Mouse (Mus musculus): ENCODE data around the gene Rgl1.

Gene Rgl1

DNA sequence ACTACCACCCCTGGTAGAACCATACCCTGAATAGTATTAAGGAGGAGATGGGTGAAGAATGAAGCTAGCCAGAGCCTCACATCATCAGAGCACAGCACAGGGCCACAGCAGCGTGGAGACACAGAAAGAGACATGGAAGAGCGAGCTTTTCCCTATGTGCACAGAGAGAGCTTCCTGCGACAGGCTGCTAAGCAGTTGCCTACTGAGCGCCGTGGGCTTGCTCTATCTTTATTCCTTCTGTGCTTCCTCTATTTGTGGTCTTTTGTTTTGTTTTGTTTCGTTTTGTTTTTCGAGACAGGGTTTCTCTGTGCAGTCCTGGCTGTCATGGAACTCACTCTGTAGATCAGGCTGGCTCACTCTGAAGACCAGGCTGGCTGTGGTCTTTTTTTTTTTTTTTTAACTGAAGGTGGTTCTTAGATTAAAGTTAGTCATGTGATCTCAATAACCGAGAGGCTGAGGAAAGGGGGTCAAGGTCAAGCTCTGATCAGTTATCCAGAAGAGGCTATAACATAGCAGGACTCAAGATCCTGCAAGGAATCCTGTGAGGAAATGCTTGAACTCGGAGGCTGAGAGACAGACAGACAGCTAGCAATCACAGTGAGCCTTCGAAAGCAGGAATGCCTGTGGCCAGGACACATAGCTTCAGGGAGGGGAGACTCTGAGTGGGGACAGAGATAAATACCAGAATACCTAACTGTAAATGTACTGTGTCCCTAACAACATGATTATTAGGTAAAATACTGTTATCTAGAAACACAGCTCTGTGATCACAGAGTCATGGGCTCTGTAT, 150.0 kb downstream of the Rgl1 start:
- no peak for DNase-seq (ENCODE audit: low spot score in 2 of 2)

DNA sequence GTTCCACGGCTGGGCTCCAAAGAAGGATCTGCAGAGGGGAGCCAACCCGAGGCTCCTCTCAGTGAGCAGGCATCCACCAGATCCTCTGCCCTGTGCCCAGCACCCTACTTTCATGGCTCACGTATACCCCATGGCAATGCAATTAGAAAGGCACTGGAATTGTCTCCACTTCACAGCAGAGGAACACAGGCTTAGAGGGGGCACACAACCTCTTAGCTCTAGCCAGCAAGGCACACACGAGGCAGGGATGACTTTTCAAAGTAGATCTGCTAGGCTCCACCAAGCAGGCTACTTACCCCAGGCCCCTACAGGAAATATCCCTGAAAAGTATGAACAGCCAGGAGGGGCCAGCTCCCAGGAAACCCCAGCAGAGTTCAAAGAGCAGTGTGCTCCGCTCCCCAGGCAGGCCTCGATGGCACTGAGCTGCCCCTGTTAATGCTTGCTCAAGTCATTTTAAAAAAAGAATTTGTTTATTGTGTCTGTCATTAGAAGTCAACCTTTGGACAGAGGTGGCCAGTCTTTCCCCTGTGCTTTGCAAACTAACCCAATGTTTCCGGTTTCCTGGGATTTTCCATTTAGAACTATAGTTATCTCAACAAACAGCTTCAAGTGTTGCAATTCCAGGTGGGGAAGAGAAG, 151.3 kb downstream of the Rgl1 start:
- DNase-seq (ENCODE audit: low spot score in 2 of 2) = no peak

DNA sequence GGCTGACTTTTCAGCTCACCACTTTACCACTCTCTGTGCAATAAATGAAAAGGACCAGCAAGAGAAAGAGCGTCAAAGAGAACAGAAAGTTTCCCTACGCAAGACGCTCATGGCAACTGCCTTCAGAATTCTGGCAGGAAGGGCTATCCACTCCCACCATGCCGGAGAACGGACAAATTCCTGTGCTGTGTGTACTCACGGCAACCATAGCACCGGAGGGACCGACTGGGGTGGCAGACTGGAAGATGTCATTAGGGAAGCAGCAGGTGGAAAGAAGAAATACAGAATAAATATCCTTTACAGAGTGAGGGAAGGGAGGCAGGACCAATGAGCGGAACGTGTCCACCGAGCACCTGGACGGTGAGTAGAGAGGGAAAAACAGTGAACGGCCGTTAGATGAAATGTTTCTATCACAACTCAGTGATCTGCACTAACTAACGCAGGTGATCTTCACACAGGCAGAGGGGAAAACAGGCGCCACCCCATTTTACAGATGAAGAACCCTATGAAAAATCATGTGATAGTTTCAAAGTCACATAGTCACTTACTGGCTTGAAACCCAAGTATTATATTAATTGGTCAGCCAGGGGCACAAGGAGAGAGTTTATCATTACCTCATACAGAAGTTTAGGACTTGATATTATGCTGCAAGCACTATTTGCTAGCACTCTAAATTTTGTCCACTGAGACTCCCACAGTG, 152.8 kb downstream of the Rgl1 start:
- DNase-seq (ENCODE audit: low spot score in 2 of 2) = no peak

DNA sequence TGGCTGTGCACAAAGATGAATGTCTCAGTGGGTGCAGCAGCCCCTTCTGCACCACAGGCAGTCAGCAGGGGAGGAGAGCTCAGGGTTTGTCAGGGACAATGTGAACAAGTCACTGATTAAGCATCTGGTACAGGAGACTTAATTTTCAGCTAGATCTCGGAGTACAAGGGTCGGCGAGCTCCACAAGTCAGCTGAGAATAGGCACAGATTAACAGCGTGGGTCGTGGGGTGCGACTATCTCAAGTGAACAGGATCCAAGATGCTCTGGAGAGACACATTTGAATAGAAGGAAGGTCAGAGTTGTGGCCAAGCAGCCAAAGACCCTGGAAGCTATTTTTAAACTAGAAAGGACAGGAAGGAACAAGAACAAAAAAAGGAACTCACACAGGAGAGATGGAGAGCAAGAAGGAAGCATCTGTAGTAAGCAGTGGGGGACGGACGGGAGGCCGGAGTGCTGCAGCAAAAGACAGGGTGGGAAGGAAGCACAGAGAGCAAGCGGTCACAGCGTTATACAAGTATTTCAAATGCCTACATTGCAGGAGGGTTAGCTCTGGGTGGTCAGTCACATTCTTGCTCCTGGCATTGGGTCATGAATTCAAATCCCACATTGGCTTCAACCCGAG, 153.5 kb downstream of the Rgl1 start:
- DNase-seq (ENCODE audit: low spot score in 2 of 2) = no peak

DNA sequence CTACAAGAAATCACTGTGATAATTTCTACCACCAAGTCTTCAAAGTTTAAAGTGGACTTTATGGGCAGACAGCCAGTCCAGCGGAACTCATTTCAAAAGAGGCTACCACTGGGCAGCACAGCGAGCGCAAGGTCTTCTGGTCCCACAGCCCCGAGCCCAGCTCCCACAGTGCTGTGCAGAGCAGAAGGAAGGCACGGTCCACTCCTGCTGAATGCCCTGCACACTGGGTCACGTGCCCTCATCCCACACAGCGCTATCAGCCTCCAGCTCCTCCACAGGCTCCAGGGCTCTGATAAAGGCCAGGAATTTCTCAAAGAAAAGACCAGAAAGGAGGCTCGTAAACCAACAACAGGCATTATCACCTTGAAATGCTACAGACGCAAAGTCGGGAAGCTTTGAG, 156.6 kb downstream of the Rgl1 start:
- no peak for DNase-seq (ENCODE audit: low spot score in 2 of 2)

DNA sequence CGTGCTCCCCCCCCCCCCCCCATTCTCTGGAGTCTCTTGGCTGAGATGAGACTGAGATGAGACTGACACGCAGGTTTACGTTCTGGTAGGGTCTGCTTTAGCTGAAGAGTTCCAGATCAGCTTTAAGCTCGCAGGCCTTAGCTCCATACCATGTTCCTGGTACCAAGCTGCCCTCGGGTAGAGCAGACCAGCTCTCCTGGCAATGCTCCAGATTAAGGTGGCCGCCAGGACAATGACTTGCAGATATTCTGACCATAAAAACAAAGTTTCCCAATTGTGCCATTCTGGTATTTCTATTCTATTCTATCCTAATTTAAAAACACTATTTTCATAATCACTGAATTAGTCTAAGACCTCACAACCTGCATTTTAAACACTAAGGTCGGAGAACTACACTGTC, 157.1 kb downstream of the Rgl1 start:
- no peak for DNase-seq (ENCODE audit: low spot score in 2 of 2)

DNA sequence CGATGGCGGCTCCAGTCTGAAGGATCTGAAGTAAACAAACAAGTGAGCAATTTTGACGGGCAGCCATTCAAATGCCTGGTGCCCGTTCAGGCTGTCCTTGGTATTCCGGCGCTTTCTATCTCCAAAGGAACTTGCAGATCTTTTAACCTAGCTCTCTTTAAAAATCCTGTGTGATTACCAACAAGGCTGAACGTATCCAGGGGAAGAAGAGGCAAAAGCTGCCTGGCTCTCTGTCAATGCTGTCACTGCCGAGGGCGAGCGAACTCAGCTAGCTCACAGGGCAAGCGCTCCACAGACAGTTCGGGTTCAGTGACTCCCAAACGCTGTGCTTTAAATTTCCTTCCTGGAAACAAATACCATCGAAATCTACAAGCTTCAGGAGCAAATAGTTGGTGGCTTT, 158.4 kb downstream of the Rgl1 start:
- DNase-seq (ENCODE audit: low spot score in 2 of 2) = no peak

DNA sequence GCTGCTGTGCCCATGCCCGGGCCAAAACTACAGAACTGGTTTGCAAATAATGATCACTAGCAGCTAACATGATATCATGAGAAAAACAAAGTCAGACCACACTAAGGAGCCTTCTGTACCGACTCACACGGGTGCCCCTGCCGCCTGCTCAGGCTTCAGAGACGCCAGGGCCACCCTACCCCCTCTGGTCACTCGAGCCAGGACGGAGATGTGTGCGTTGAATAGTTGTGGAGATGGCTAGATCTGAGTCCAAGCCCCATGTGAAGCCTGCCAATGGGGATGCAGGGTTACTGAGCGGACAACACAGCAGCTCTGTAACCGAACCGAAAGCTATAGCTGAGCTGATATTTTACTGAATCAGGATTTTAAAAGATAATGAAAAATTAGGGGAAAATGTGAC, 159.4 kb downstream of the Rgl1 start:
- no peak for DNase-seq (ENCODE audit: low spot score in 2 of 2)

DNA sequence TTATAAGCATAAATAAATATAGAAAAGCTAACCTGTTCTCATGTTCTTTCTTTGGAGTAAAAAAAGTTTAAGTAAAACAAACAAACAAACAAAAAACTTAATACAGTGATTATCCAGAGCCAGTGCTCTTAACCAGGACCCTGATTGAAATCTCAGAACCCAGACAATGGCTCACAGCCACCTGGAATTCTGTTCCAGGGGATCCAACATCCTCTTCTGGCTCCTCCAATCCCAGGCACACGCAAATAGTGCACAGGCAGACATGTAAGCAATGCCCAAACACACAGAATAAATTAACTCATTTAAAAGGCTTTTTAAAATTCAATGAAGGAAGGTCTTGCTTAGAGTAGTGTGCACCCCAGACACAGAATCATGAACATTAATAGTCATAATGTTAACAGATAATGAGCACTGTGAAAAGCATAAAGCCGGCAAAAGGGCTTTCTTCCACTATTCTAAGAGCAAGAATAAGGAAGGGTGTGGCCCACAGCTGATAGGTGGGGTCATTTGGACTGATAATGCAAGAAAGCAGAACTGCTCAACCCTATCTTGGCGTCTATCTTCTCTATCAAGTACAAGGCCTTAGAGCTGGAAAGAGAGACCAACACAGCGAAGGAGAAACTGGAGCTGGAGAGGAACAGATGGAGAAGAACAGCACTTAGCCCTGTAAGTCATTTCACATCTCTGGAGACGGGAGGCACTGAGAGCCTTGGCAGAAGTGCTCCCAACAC, 160.1 kb downstream of the Rgl1 start:
- no peak for DNase-seq (ENCODE audit: low spot score in 2 of 2)

DNA sequence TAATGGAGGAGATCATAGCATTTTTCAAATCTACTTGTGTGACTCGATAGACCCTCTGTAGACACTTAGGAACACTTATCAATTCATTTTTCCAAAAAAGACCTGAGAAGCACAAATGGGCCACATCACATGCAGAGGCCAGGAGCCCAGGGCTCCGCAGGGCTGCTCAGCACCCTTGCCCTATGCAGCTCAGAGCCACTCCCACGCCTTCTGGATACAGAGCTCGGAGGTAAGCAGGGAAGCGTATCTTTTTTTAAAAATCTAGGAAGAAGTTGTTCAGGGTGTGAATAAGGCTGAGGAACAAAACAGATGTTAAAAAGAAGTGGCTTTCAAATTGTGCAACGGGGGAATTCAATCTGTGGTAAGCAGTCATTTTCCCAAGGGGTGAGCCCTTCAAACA, 162.0 kb downstream of the Rgl1 start:
- DNase-seq (ENCODE audit: low spot score in 2 of 2) = no peak

DNA sequence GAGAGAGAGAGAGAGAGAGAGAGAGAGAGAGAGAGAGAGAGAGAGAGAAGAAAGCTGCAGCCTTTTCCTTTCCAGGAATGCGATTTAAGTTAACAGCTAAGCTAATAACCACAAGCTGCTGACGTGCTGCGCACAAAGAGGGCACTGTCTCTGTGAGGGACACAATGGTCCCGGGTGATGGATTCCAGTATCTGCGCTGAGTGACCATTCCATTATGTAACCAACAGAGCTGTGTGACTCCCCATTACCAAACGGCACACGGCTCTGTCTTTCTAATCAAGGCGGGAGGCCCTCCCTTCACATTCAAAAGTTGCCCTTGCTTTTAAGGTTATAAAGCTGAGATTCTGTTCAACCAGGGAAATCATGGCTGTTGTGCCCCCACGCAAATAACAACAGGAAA, 162.5 kb downstream of the Rgl1 start:
- no peak for DNase-seq (ENCODE audit: low spot score in 2 of 2)

DNA sequence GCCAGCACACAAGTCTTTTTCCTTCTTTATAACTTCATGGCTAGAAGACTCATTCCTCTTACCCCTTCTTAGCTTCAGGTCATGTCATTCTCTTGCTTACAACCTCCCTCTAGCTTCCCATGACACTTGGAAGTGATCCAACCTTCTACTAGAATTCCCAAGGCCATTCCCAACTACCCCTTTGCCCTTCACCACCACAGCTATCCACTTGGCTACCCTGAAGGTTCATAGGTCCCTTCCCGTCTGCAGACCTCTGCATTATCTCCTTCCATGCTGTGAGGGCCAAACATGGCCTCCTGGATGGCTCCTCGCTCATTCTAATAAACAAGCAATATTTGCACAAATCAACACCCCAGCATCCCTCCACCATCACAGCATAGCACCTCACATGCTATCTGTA, 165.7 kb downstream of the Rgl1 start:
- DNase-seq (ENCODE audit: low spot score in 2 of 2) = no peak

DNA sequence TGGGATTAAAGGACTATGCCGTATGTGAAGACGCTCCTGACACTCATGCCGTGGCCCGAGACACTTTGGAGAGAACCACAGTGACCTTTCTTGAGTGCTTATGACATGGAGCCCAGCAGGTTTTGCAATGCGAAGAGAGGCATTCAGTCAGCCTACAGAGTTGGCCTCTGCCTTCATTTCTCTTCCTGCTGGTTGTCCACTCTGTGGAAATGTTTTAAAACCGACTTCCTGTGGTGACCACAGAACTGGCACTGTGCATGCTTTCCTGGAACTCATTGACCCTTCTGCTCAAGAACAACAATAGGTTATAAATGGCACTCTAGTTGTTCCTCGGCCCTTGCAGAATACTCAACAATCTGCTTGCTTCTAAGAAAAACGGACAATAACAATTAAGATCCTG, 166.8 kb downstream of the Rgl1 start:
- no peak for DNase-seq (ENCODE audit: low spot score in 2 of 2)

DNA sequence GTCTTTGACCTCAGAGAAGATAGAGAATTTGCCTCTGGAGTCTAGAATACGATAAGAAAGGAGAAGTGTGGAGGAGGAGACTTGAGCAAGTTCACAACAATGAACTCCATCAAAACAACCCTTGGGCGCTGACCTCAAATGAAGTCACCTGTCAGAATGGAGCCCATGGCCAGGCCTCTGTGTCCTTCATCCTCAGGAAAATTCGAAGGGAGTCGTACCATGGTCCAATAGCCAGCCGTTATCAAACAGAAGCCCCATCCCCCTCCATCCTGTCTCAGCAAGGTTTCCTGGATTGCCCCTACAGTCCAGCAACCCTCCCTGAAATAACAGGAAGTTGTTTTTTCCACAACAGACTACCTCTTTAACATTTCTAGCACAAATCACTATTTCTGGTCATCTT, 171.5 kb downstream of the Rgl1 start:
- DNase-seq (ENCODE audit: low spot score in 2 of 2) = no peak

DNA sequence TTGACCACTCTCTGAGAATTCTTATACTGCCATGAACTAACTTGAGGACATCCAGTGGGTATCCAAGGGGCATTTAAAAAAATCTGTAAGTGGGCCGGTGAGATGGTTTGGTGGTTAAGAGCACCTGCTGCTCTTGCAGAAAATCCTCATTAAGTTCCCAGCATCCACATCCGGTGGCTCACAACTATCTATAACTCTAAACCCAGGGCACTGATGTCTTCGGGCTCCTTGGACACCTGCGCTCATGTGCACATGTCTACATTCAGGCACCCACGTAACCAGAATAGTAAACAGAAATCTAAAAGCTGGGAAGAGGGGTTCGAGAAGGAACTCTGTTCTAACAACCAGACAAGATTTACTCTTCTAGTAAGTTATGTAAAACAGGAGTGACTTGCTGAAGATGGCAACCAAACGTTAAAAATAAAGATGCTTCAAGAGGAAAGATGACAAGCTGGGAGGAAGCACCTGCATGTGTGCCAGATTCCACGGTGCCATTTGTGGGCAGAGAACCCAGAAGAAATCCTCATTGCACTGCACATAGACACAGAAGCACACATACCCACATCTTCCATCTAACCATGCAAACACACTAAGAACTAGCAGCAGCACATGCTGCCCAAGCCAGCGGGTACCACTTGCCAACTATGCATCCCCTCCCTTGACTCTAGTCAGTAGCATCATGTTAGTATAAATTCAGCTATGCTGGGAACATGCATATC, 172.2 kb downstream of the Rgl1 start:
- peak in 1 of 2 experiments; percentile 64 for DNase-seq (ENCODE audit: low spot score in 2 of 2)

DNA sequence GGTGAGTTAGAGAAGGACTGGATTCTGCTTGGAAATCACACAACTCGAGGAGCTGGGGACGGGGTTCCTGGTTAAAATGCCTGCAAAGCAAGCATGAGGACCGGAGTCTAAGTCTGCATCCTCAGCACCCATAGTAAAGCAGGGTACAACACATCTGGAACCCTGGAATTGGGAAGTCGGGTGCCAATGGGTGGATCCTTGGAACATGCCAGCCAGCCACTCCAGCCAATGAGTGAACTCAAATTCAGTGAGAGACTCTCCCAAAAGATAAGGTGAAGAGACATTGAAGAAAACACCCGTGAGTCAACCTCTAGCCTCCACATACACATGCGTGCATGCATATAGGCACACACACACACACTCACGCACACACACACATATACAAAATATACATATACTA, 172.8 kb downstream of the Rgl1 start:
- DNase-seq (ENCODE audit: low spot score in 2 of 2) = no peak

DNA sequence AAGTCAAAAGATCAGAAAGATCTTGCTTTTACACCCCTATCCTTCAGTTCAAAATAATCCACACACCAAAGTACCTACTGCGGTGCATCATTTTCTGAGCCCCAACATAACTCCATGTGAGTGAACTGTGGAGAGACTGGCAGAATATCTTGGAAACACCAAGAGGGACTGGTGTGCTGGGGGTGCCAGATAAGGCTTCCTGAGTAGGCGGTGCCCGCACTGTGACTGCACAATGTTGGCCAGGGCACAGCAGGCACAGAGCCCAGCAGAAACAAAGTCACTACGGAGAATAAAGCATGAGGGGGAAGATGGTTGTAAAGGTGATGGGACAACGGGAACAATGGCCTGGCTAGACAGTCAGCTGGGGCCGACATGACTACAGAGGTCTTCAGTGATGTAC, 173.5 kb downstream of the Rgl1 start:
- no peak for DNase-seq (ENCODE audit: low spot score in 2 of 2)

DNA sequence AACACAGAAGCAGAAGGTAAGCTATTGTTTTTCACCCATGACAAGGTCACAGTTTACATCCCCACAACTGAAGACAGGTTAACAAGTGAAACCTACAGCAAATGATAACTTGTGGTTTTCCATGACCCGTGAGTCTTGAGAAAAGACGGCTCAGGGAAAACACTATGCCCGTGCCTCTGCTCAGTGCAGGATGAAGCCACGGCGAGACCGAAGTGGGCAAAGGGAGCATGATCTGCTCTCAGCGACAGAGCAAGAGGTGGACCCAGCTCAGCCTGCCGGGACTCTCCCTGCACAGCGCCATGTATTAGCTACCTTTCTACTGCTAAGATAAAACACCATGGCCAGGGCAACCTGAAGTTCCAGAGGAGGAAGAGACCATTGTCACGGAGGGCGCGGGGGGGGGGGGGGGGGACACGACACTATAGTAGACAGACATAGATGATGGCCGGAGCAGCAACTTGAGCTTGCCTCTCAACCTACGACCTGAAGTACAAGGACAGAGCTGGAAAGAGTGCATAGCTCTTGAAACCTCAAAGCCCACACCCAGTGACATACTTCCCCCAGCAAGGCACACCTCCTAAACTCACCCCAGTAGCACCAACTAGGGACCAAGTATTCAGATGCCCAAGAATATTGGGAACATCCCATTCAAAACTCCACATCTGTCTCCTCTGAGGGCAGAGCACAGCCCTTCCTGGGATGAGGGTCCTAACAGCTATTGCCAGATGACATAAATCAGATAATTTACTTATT, 174.2 kb downstream of the Rgl1 start:
- no peak for DNase-seq (ENCODE audit: low spot score in 2 of 2)

DNA sequence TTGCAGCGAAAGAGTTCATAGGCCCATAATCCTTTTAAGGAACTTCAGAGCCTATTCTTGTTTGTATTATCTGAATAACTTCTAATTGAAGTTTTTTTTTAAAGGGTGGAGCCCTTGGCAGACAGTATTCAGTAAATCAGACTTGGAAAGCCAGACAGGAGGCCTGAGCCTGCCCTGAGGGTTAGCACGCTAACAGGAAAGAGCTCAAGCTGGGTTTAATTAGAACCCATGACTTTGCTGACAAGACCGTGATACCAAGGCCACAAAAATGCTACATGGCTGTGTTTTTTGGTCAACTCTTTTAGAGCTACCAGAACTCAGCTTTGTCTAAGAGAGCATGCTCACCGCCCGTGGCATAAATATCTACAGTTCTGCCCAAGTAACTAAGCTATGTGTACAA, 175.8 kb downstream of the Rgl1 start:
- DNase-seq (ENCODE audit: low spot score in 2 of 2) = no peak

DNA sequence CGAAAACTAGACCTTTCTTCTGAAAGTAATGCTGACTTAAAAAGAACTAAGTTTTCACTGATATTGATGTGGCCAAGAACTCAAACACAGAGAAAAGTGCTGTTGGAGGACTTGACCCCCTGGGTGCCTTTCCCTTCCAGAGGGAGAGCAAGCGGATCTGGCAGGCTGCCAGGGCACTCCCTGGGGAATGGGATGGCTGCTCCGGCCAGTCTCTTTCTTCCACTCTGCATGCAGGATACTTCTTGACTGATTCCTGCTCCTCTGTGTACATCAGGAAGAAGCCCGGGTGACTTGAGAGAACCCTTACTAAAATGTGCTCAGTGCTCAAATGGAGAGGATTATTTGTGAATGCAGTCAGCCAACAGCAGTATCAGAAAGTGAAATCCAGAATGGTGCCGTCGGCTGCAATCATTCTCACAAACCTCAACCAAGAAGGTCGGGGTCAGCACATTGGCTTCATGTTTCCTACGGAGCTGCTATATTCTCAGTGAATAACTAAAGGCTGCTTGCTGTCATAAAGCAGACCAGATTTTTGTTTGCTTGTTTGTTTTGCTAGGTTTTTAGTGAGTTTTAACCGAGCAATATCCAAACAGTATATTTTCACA, 176.7 kb downstream of the Rgl1 start:
- DNase-seq (ENCODE audit: low spot score in 2 of 2) = no peak

All from right cerebral cortex, adult 2 months (tissue).